Comparison of ENCODE assay signal across 15 mouse cellular contexts in genomic region chr17:25398520-25398838, GRCm38 (mm10). TPM values are rescaled to one million over a fixed set of nuclear protein-coding genes. Genes with fewer than 3 reads are reported as not detected.
DNase-seq lines count a peak whose midpoint lies in the region; ATAC-seq and TF ChIP-seq lines count a peak whose summit lies in the region.
"Had no signal": no experiment of that assay in that cellular context is flagged by ENCODE, and none has a peak within 500 bp of the region (broad histone marks: within the 10 kb centered on the region; RNA-seq: fewer than 3 reads in every experiment).

No protein-coding gene starts in this region.

- no peak overlapping the region for H3K4me2 ChIP-seq in embryonic facial prominence, embryonic 14.5 days (ENCODE audit: low read depth, low read length)
- H3K4me2 ChIP-seq in midbrain, embryonic 12.5 days (replicated peaks): no peak overlapping the region
- H3K4me2 ChIP-seq in hindbrain, postnatal 0 days (ENCODE audit: low read depth, low read length): no peak overlapping the region
- no peak overlapping the region for H3K4me2 ChIP-seq in neural tube, embryonic 13.5 days
- H3K4me2 ChIP-seq: heart, embryonic 12.5 days; liver, embryonic 13.5 days had no signal

- DNase-seq in embryonic facial prominence, embryonic 14.5 days (ENCODE audit: low spot score): no peak
- no peak for DNase-seq in embryonic facial prominence, embryonic 10.5 days (ENCODE audit: low spot score)
- DNase-seq in midbrain, embryonic 10.5 days (ENCODE audit: low spot score): no peak
- DNase-seq in hindbrain, postnatal 0 days (ENCODE audit: low spot score): peak; percentile 34
- no peak for DNase-seq in adrenal gland, postnatal 25 days
- no peak for DNase-seq in thymus, adult 2 months

- H3K9ac ChIP-seq in embryonic facial prominence, embryonic 14.5 days (ENCODE audit: low read depth, low read length): no peak overlapping the region
- 0 out of 2 replicates have a peak overlapping the region, but pooled peaks have one; percentile 11 for H3K9ac ChIP-seq in midbrain, embryonic 12.5 days (replicated peaks)
- H3K9ac ChIP-seq in hindbrain, postnatal 0 days (replicated peaks; ENCODE audit: low read length): no peak overlapping the region
- H3K9ac ChIP-seq in neural tube, embryonic 13.5 days: peak overlapping the region; percentile 54
- H3K9ac ChIP-seq: heart, embryonic 12.5 days; liver, embryonic 13.5 days had no signal

- ATAC-seq in embryonic facial prominence, embryonic 14.5 days (ENCODE audit: low read depth): peak; percentile 1; the same call in 1 of the 2 replicates
- no peak for ATAC-seq in midbrain, embryonic 12.5 days (ENCODE audit: low FRiP score, low read depth)
- 0 out of 2 replicates have a peak, but pooled peaks have one; percentile 12 for ATAC-seq in hindbrain, postnatal 0 days
- ATAC-seq in neural tube, embryonic 13.5 days (ENCODE audit: low read depth): peak; percentile 29

- H3K27me3 ChIP-seq in embryonic facial prominence, embryonic 14.5 days (replicated peaks; ENCODE audit: control insufficient read depth, insufficient read depth, low read length): no peaks in the 10 kb centered on the region
- peaks cover 43% of the 10 kb centered on the region for H3K27me3 ChIP-seq in embryonic facial prominence, embryonic 10.5 days (replicated peaks; ENCODE audit: low read depth, poor library complexity, severe bottlenecking)
- peaks cover 51% of the 10 kb centered on the region for H3K27me3 ChIP-seq in midbrain, embryonic 12.5 days
- peaks cover 59% of the 10 kb centered on the region for H3K27me3 ChIP-seq in midbrain, embryonic 10.5 days (ENCODE audit: low read depth, poor library complexity, severe bottlenecking)
- H3K27me3 ChIP-seq in hindbrain, postnatal 0 days (ENCODE audit: insufficient read depth, low read length): no peaks in the 10 kb centered on the region
- H3K27me3 ChIP-seq in neural tube, embryonic 13.5 days: peaks cover 34% of the 10 kb centered on the region
- H3K27me3 ChIP-seq in thymus, adult 2 months (ENCODE audit: control insufficient read depth, insufficient read depth, low read length): no peaks in the 10 kb centered on the region
- H3K27me3 ChIP-seq: heart, embryonic 12.5 days; liver, embryonic 13.5 days had no signal

- no peaks in the 10 kb centered on the region for H3K4me1 ChIP-seq in embryonic facial prominence, embryonic 14.5 days (ENCODE audit: control insufficient read depth, insufficient read depth, low read length)
- peaks cover 33% of the 10 kb centered on the region for H3K4me1 ChIP-seq in embryonic facial prominence, embryonic 10.5 days
- peaks cover 24% of the 10 kb centered on the region for H3K4me1 ChIP-seq in midbrain, embryonic 12.5 days
- peaks cover 35% of the 10 kb centered on the region for H3K4me1 ChIP-seq in midbrain, embryonic 10.5 days
- no peaks in the 10 kb centered on the region for H3K4me1 ChIP-seq in hindbrain, postnatal 0 days (ENCODE audit: insufficient read depth, low read length)
- peaks cover 32% of the 10 kb centered on the region for H3K4me1 ChIP-seq in neural tube, embryonic 13.5 days (replicated peaks)
- H3K4me1 ChIP-seq in thymus, adult 2 months (replicated peaks; ENCODE audit: control insufficient read depth, insufficient read depth, low read length): no peaks in the 10 kb centered on the region
- H3K4me1 ChIP-seq: liver, embryonic 13.5 days had no signal

- no peaks in the 10 kb centered on the region for H3K9me3 ChIP-seq in embryonic facial prominence, embryonic 14.5 days (ENCODE audit: control insufficient read depth, low read length)
- H3K9me3 ChIP-seq in embryonic facial prominence, embryonic 10.5 days: no peaks in the 10 kb centered on the region
- no peaks in the 10 kb centered on the region for H3K9me3 ChIP-seq in midbrain, embryonic 12.5 days
- no peaks in the 10 kb centered on the region for H3K9me3 ChIP-seq in midbrain, embryonic 10.5 days (replicated peaks)
- H3K9me3 ChIP-seq in hindbrain, postnatal 0 days (ENCODE audit: low read length): no peaks in the 10 kb centered on the region
- H3K9me3 ChIP-seq in neural tube, embryonic 13.5 days: no peaks in the 10 kb centered on the region
- H3K9me3 ChIP-seq: heart, embryonic 12.5 days; liver, embryonic 13.5 days had no signal

- H3K4me3 ChIP-seq in embryonic facial prominence, embryonic 14.5 days (ENCODE audit: low read depth, low read length): no peak overlapping the region
- H3K4me3 ChIP-seq in embryonic facial prominence, embryonic 10.5 days: no peak overlapping the region
- no peak overlapping the region for H3K4me3 ChIP-seq in midbrain, embryonic 12.5 days
- no peak overlapping the region for H3K4me3 ChIP-seq in midbrain, embryonic 10.5 days
- H3K4me3 ChIP-seq in hindbrain, postnatal 0 days (ENCODE audit: low read length): no peak overlapping the region
- H3K4me3 ChIP-seq in neural tube, embryonic 13.5 days: no peak overlapping the region
- no peak overlapping the region for H3K4me3 ChIP-seq in thymus, adult 2 months (ENCODE audit: control insufficient read depth, insufficient read depth, low read length)
- H3K4me3 ChIP-seq: heart, embryonic 12.5 days; liver, embryonic 13.5 days had no signal

- 28% methylated on average over 13 of the region's 13 CpGs for WGBS in embryonic facial prominence, embryonic 14.5 days
- WGBS in embryonic facial prominence, embryonic 10.5 days: 31% methylated on average over 13 of the region's 13 CpGs
- 48% methylated on average over 13 of the region's 13 CpGs for WGBS in midbrain, embryonic 12.5 days
- WGBS in midbrain, embryonic 10.5 days: 64% methylated on average over 13 of the region's 13 CpGs
- 26% methylated on average over 13 of the region's 13 CpGs for WGBS in hindbrain, postnatal 0 days
- 11% methylated on average over 13 of the region's 13 CpGs for WGBS in neural tube, embryonic 13.5 days
- WGBS in thymus, adult 2 months: 67% methylated on average over 13 of the region's 13 CpGs

- no peak for TF ChIP-seq CTCF in hindbrain, postnatal 0 days (IDR thresholded peaks at IDR 0.05; ENCODE audit: low read depth)
- TF ChIP-seq CTCF in thymus, adult 2 months (IDR thresholded peaks at IDR 0.05; ENCODE audit: borderline replicate concordance, control insufficient read depth, extremely low read depth, insufficient read depth, low read length, poor library complexity): no peak

- TF ChIP-seq POLR2A in thymus, adult 2 months (IDR thresholded peaks at IDR 0.05; ENCODE audit: control insufficient read depth, extremely low read depth, insufficient read depth, low read length, poor library complexity): no peak

- H3K27ac ChIP-seq in embryonic facial prominence, embryonic 14.5 days (replicated peaks; ENCODE audit: low read depth, low read length): no peak overlapping the region
- no peak overlapping the region for H3K27ac ChIP-seq in embryonic facial prominence, embryonic 10.5 days (replicated peaks)
- H3K27ac ChIP-seq in midbrain, embryonic 12.5 days (replicated peaks): peak overlapping the region; percentile 35; the same call in 1 of the 2 replicates
- H3K27ac ChIP-seq in midbrain, embryonic 10.5 days (replicated peaks): no peak overlapping the region
- H3K27ac ChIP-seq in hindbrain, postnatal 0 days: no peak overlapping the region
- H3K27ac ChIP-seq in neural tube, embryonic 13.5 days (replicated peaks): peak overlapping the region; percentile 69
- H3K27ac ChIP-seq in thymus, adult 2 months (ENCODE audit: control insufficient read depth, insufficient read depth, low read length): no peak overlapping the region
- H3K27ac ChIP-seq: liver, embryonic 13.5 days had no signal

- peaks cover 14% of the 10 kb centered on the region for H3K36me3 ChIP-seq in embryonic facial prominence, embryonic 14.5 days (ENCODE audit: control insufficient read depth, insufficient read depth, low read length)
- peaks cover under 1% of the 10 kb centered on the region; the same call in 1 of the 2 replicates for H3K36me3 ChIP-seq in embryonic facial prominence, embryonic 10.5 days (replicated peaks)
- H3K36me3 ChIP-seq in midbrain, embryonic 12.5 days: 0 out of 2 replicates have a peak, but pooled peaks cover 3% of the 10 kb centered on the region
- H3K36me3 ChIP-seq in midbrain, embryonic 10.5 days: peaks cover 5% of the 10 kb centered on the region; the same call in 1 of the 2 replicates
- H3K36me3 ChIP-seq in hindbrain, postnatal 0 days (ENCODE audit: insufficient read depth, low read length): no peaks in the 10 kb centered on the region; the same call in 1 of the 2 replicates
- peaks cover 3% of the 10 kb centered on the region for H3K36me3 ChIP-seq in neural tube, embryonic 13.5 days
- H3K36me3 ChIP-seq in thymus, adult 2 months (ENCODE audit: control insufficient read depth, insufficient read depth, low read length): no peaks in the 10 kb centered on the region
- H3K36me3 ChIP-seq: liver, embryonic 13.5 days had no signal

RNA-seq across cellular contexts. Expression of gene Tpsg1, which starts 29.4 kb away (rescaled TPM):
- polyA plus RNA-seq in embryonic facial prominence, embryonic 14.5 days (2014; fragmentation: Nextera tagmentation; extraction: Ambion mirVana): 8.0 and 9.5 TPM in 2 replicates
- polyA plus RNA-seq in embryonic facial prominence, embryonic 10.5 days (2016; fragmentation: Nextera tagmentation; extraction: Ambion mirVana): not detected in 2 replicates
- polyA plus RNA-seq in midbrain, embryonic 12.5 days (2016; fragmentation: Nextera tagmentation; extraction: Ambion mirVana): 0.22 and 0.92 TPM in 2 replicates
- not detected in 2 replicates for polyA plus RNA-seq in midbrain, embryonic 10.5 days (2016; fragmentation: Nextera tagmentation; extraction: Ambion mirVana)
- 0.21 TPM in 1 of 2 replicates, not detected in the other for total RNA-seq in hindbrain, postnatal 0 days (2014; rRNA removed)
- 0.65 and 1.5 TPM in 2 replicates for polyA plus RNA-seq in hindbrain, postnatal 0 days (2015; fragmentation: Nextera tagmentation; extraction: Ambion mirVana)
- polyA plus RNA-seq in neural tube, embryonic 13.5 days (2015; fragmentation: Nextera tagmentation; extraction: Ambion mirVana): 0.68 TPM in 1 of 2 replicates, not detected in the other
- total RNA-seq in adrenal gland, postnatal 25 days (2021): not detected in 2 replicates
- 0.80 and 1.8 TPM in 2 replicates for polyA plus RNA-seq in thymus, adult 2 months (2012; rRNA removed)
- total RNA-seq: CH12.LX; gastrocnemius, adult 8-10 months; layer of hippocampus, postnatal 14 days; left cerebral cortex, postnatal 25 days had no signal
- polyA plus RNA-seq: cerebellum, adult 2 months; heart, embryonic 12.5 days had no signal

RNA-seq across cellular contexts. Expression of gene Tpsb2, which starts 32.4 kb away (rescaled TPM):
- polyA plus RNA-seq in embryonic facial prominence, embryonic 14.5 days (2014; fragmentation: Nextera tagmentation; extraction: Ambion mirVana): 47.8 and 101 TPM in 2 replicates
- polyA plus RNA-seq in embryonic facial prominence, embryonic 10.5 days (2016; fragmentation: Nextera tagmentation; extraction: Ambion mirVana): not detected in 2 replicates
- not detected in 2 replicates for polyA plus RNA-seq in midbrain, embryonic 12.5 days (2016; fragmentation: Nextera tagmentation; extraction: Ambion mirVana)
- polyA plus RNA-seq in midbrain, embryonic 10.5 days (2016; fragmentation: Nextera tagmentation; extraction: Ambion mirVana): not detected in 2 replicates
- 0.21 TPM in 1 of 2 replicates, not detected in the other for total RNA-seq in hindbrain, postnatal 0 days (2014; rRNA removed)
- 0.72 and 1.8 TPM in 2 replicates for polyA plus RNA-seq in hindbrain, postnatal 0 days (2015; fragmentation: Nextera tagmentation; extraction: Ambion mirVana)
- 0.45 TPM in 1 of 2 replicates, not detected in the other for polyA plus RNA-seq in neural tube, embryonic 13.5 days (2015; fragmentation: Nextera tagmentation; extraction: Ambion mirVana)
- total RNA-seq in adrenal gland, postnatal 25 days (2021): 0.58 and 1.1 TPM in 2 replicates
- 4.7 and 7.6 TPM in 2 replicates for polyA plus RNA-seq in thymus, adult 2 months (2012; rRNA removed)
- total RNA-seq: CH12.LX; left cerebral cortex, postnatal 25 days had no signal
- polyA plus RNA-seq: cerebellum, adult 2 months; heart, embryonic 12.5 days had no signal

RNA-seq across cellular contexts. Expression of gene Cacna1h, which starts 35.1 kb away (rescaled TPM):
- polyA plus RNA-seq in embryonic facial prominence, embryonic 14.5 days (2014; fragmentation: Nextera tagmentation; extraction: Ambion mirVana): 4.9 and 5.2 TPM in 2 replicates
- polyA plus RNA-seq in embryonic facial prominence, embryonic 10.5 days (2016; fragmentation: Nextera tagmentation; extraction: Ambion mirVana): 2.9 and 3.3 TPM in 2 replicates
- polyA plus RNA-seq in midbrain, embryonic 12.5 days (2016; fragmentation: Nextera tagmentation; extraction: Ambion mirVana): 9.7 and 10.4 TPM in 2 replicates
- 2.1 and 3.6 TPM in 2 replicates for polyA plus RNA-seq in midbrain, embryonic 10.5 days (2016; fragmentation: Nextera tagmentation; extraction: Ambion mirVana)
- 82.1 and 111 TPM in 2 replicates for total RNA-seq in hindbrain, postnatal 0 days (2014; rRNA removed)
- 4.8 and 5.7 TPM in 2 replicates for polyA plus RNA-seq in hindbrain, postnatal 0 days (2015; fragmentation: Nextera tagmentation; extraction: Ambion mirVana)
- 12.0 and 12.6 TPM in 2 replicates for polyA plus RNA-seq in neural tube, embryonic 13.5 days (2015; fragmentation: Nextera tagmentation; extraction: Ambion mirVana)
- 100 and 109 TPM in 2 replicates for total RNA-seq in adrenal gland, postnatal 25 days (2021)
- polyA plus RNA-seq in thymus, adult 2 months (2012; rRNA removed): 1.5 and 4.3 TPM in 2 replicates

RNA-seq across cellular contexts. Expression of gene Tpsab1, which starts 53.1 kb away (rescaled TPM):
- polyA plus RNA-seq in embryonic facial prominence, embryonic 14.5 days (2014; fragmentation: Nextera tagmentation; extraction: Ambion mirVana): 0.94 and 1.0 TPM in 2 replicates
- not detected in 2 replicates for polyA plus RNA-seq in embryonic facial prominence, embryonic 10.5 days (2016; fragmentation: Nextera tagmentation; extraction: Ambion mirVana)
- polyA plus RNA-seq in midbrain, embryonic 12.5 days (2016; fragmentation: Nextera tagmentation; extraction: Ambion mirVana): not detected in 2 replicates
- polyA plus RNA-seq in midbrain, embryonic 10.5 days (2016; fragmentation: Nextera tagmentation; extraction: Ambion mirVana): not detected in 2 replicates
- not detected in 2 replicates for total RNA-seq in hindbrain, postnatal 0 days (2014; rRNA removed)
- polyA plus RNA-seq in hindbrain, postnatal 0 days (2015; fragmentation: Nextera tagmentation; extraction: Ambion mirVana): not detected in 2 replicates
- polyA plus RNA-seq in neural tube, embryonic 13.5 days (2015; fragmentation: Nextera tagmentation; extraction: Ambion mirVana): not detected in 2 replicates
- 0.58 TPM in 1 of 2 replicates, not detected in the other for total RNA-seq in adrenal gland, postnatal 25 days (2021)
- 0.44 and 0.61 TPM in 2 replicates for polyA plus RNA-seq in thymus, adult 2 months (2012; rRNA removed)
- total RNA-seq: CH12.LX; layer of hippocampus, postnatal 14 days; left cerebral cortex, postnatal 25 days had no signal
- polyA plus RNA-seq: cerebellum, adult 2 months; heart, embryonic 12.5 days; liver, embryonic 13.5 days had no signal

RNA-seq across cellular contexts. Expression of gene Tekt4, which starts 55.9 kb away (rescaled TPM):
- polyA plus RNA-seq in embryonic facial prominence, embryonic 14.5 days (2014; fragmentation: Nextera tagmentation; extraction: Ambion mirVana): 0.22 and 3.0 TPM in 2 replicates
- 0.33 TPM in 1 of 2 replicates, not detected in the other for polyA plus RNA-seq in embryonic facial prominence, embryonic 10.5 days (2016; fragmentation: Nextera tagmentation; extraction: Ambion mirVana)
- 0.14 and 0.22 TPM in 2 replicates for polyA plus RNA-seq in midbrain, embryonic 12.5 days (2016; fragmentation: Nextera tagmentation; extraction: Ambion mirVana)
- 0.17 and 0.38 TPM in 2 replicates for polyA plus RNA-seq in midbrain, embryonic 10.5 days (2016; fragmentation: Nextera tagmentation; extraction: Ambion mirVana)
- 5.7 and 7.4 TPM in 2 replicates for total RNA-seq in hindbrain, postnatal 0 days (2014; rRNA removed)
- 2.3 and 3.2 TPM in 2 replicates for polyA plus RNA-seq in hindbrain, postnatal 0 days (2015; fragmentation: Nextera tagmentation; extraction: Ambion mirVana)
- 0.57 and 0.87 TPM in 2 replicates for polyA plus RNA-seq in neural tube, embryonic 13.5 days (2015; fragmentation: Nextera tagmentation; extraction: Ambion mirVana)
- total RNA-seq in adrenal gland, postnatal 25 days (2021): not detected in 2 replicates
- polyA plus RNA-seq in thymus, adult 2 months (2012; rRNA removed): 0.19 and 0.42 TPM in 2 replicates
- total RNA-seq: CH12.LX; gastrocnemius, adult 8-10 months had no signal
- polyA plus RNA-seq: liver, embryonic 13.5 days had no signal

Comparison
In these comparisons a context has a peak if more than half of its experiments do, and no peak if none do; other contexts are left out.
1. H3K27ac ChIP-seq: peak in midbrain, embryonic 12.5 days (single experiment) and neural tube, embryonic 13.5 days (single experiment); none in embryonic facial prominence, embryonic 14.5 days (single experiment), embryonic facial prominence, embryonic 10.5 days (single experiment), midbrain, embryonic 10.5 days (single experiment), hindbrain, postnatal 0 days (single experiment) and thymus, adult 2 months (single experiment).
2. H3K9ac ChIP-seq: peak in midbrain, embryonic 12.5 days (single experiment) and neural tube, embryonic 13.5 days (single experiment); none in embryonic facial prominence, embryonic 14.5 days (single experiment) and hindbrain, postnatal 0 days (single experiment).